Mouse (Mus musculus): ENCODE data around the gene Adra2b. TPM values are rescaled to one million over a fixed set of nuclear protein-coding genes. Genes with fewer than 3 reads are reported as not detected.

The Adra2b gene
- total RNA-seq, 2 experiments from 2014 or later: 0.32 to 0.54 TPM

GRCm38 (mm10) chr2:127332807-127333570 lies 30.0 kb upstream of the Adra2b start:
- intact Hi-C loops (cut with DNase I): no loop called here
- Histone ChIP-seq H3K27ac (no peak overlapping the region), H3K4me3 (no peak overlapping the region)
- TF ChIP-seq CTCF (IDR thresholded peaks at IDR 0.05): no peak
- DNase-seq (ENCODE audit: extremely low spot score in 1 of 2, low spot score in 2 of 2): peak in 1 of 2 experiments; percentile 22

- Histone ChIP-seq H3K27ac (no peak overlapping the region), H3K4me3 (no peak overlapping the region)
- no peak for DNase-seq (ENCODE audit: extremely low spot score in 1 of 2, low spot score in 2 of 2)
- intact Hi-C loops (cut with DNase I): no loop called here
- no peak for TF ChIP-seq CTCF (IDR thresholded peaks at IDR 0.05)
These were observed 28.9 kb upstream of the Adra2b start for GRCm38 (mm10) chr2:127333945-127334603.

- no peak for TF ChIP-seq CTCF (IDR thresholded peaks at IDR 0.05)
- Histone ChIP-seq H3K27ac (no peak overlapping the region), H3K4me3 (no peak overlapping the region)
- intact Hi-C loops (cut with DNase I): loop anchor here (5.0 kb wide), 1 partner anchor 63 kb away; the partner anchor contains the start of gene Stard7
- no peak for DNase-seq (ENCODE audit: extremely low spot score in 1 of 2, low spot score in 2 of 2)
These were observed 27.9 kb upstream of the Adra2b start for GRCm38 (mm10) chr2:127335078-127335541.

GRCm38 (mm10) chr2:127335767-127336496 lies 27.1 kb upstream of the Adra2b start, which contains the start of gene Dusp2:
Gene Dusp2, plus strand, starts transcription at chr2:127336159.
- peak within 1 kb of the TSS; percentile 57 for H3K27ac ChIP-seq
- intact Hi-C loops (cut with DNase I): loop anchor here (5.0 kb wide), 1 partner anchor 64 kb away; the partner anchor contains the start of gene Stard7
- no peak for TF ChIP-seq CTCF (IDR thresholded peaks at IDR 0.05)
- DNase-seq (ENCODE audit: extremely low spot score in 1 of 2, low spot score in 2 of 2): peak; percentile 67 to 76
- H3K4me3 ChIP-seq: peak within 1 kb of the TSS; percentile 65

GRCm38 (mm10) chr2:127336497-127336832 lies 26.5 kb upstream of the Adra2b start:
- peak overlapping the region; percentile 65 for H3K4me3 ChIP-seq
- intact Hi-C loops (cut with DNase I): loop anchor here (5.0 kb wide), 1 partner anchor 64 kb away; the partner anchor contains the start of gene Stard7
- TF ChIP-seq CTCF (IDR thresholded peaks at IDR 0.05): no peak
- no peak for DNase-seq (ENCODE audit: extremely low spot score in 1 of 2, low spot score in 2 of 2)
- H3K27ac ChIP-seq: peak overlapping the region; percentile 47; the same call in 1 of the 2 replicates

- no peak for DNase-seq (ENCODE audit: extremely low spot score in 1 of 2, low spot score in 2 of 2)
- peak overlapping the region; percentile 65 for H3K4me3 ChIP-seq
- intact Hi-C loops (cut with DNase I): loop anchor here (5.0 kb wide), 1 partner anchor 65 kb away; the partner anchor contains the start of gene Stard7
- H3K27ac ChIP-seq: no peak overlapping the region; the same call in 1 of the 2 replicates
- no peak for TF ChIP-seq CTCF (IDR thresholded peaks at IDR 0.05)
These were observed 26.1 kb upstream of the Adra2b start for GRCm38 (mm10) chr2:127336885-127337284.

GRCm38 (mm10) chr2:127337531-127337930 lies 25.5 kb upstream of the Adra2b start:
- no peak overlapping the region for H3K4me3 ChIP-seq
- intact Hi-C loops (cut with DNase I): loop anchor here (5.0 kb wide), 1 partner anchor 65 kb away; the partner anchor contains the start of gene Stard7
- H3K27ac ChIP-seq: no peak overlapping the region
- no peak for TF ChIP-seq CTCF (IDR thresholded peaks at IDR 0.05)
- DNase-seq (ENCODE audit: extremely low spot score in 1 of 2, low spot score in 2 of 2): peak in 1 of 2 experiments; percentile 40

GRCm38 (mm10) chr2:127338012-127338411 lies 25.0 kb upstream of the Adra2b start:
- intact Hi-C loops (cut with DNase I): loop anchor here (5.0 kb wide), 1 partner anchor 66 kb away; the partner anchor contains the start of gene Stard7
- H3K27ac ChIP-seq: no peak overlapping the region
- DNase-seq (ENCODE audit: extremely low spot score in 1 of 2, low spot score in 2 of 2): no peak
- H3K4me3 ChIP-seq: no peak overlapping the region
- TF ChIP-seq CTCF (IDR thresholded peaks at IDR 0.05): no peak

- no peak within 1 kb of the TSS for H3K4me3 ChIP-seq
- DNase-seq (ENCODE audit: extremely low spot score in 1 of 2, low spot score in 2 of 2): no peak
- no peak within 1 kb of the TSS for H3K27ac ChIP-seq
- TF ChIP-seq CTCF (IDR thresholded peaks at IDR 0.05): no peak
- intact Hi-C loops (cut with DNase I): loop anchor here (5.0 kb wide), 1 partner anchor 66 kb away; the partner anchor contains the start of gene Stard7
These were observed 24.6 kb upstream of the Adra2b start, which contains the start of gene Astl for GRCm38 (mm10) chr2:127338416-127338815. Gene Astl, plus strand, starts transcription at chr2:127338639.

- DNase-seq (ENCODE audit: extremely low spot score in 1 of 2, low spot score in 2 of 2): no peak
These were observed 24.2 kb upstream of the Adra2b start for GRCm38 (mm10) chr2:127338833-127339232.

GRCm38 (mm10) chr2:127339262-127339661 lies 23.7 kb upstream of the Adra2b start:
- Histone ChIP-seq H3K27ac (no peak overlapping the region), H3K4me3 (no peak overlapping the region)
- TF ChIP-seq CTCF (IDR thresholded peaks at IDR 0.05): no peak
- intact Hi-C loops (cut with DNase I): loop anchor here (5.0 kb wide), 1 partner anchor 67 kb away; the partner anchor contains the start of gene Stard7
- DNase-seq (ENCODE audit: extremely low spot score in 1 of 2, low spot score in 2 of 2): no peak

More at GRCm38 (mm10) chr2:127338833-127339232, 24.2 kb upstream of the Adra2b start:
- H3K4me3 ChIP-seq: no peak overlapping the region
- no peak for TF ChIP-seq CTCF (IDR thresholded peaks at IDR 0.05)
- no peak overlapping the region for H3K27ac ChIP-seq
- intact Hi-C loops (cut with DNase I): loop anchor here (5.0 kb wide), 1 partner anchor 67 kb away; the partner anchor contains the start of gene Stard7

All from left cerebral cortex, adult 2 months (tissue).